Mouse (Mus musculus): ENCODE measurements at regions not wholly inside any gene's neighbourhood (a gene's known extent, or its start where the extent isn't known, plus 50 kb on each side); places are given as distances from the start of the nearest gene placed in this dataset.

- DNase-seq, result no peak
- intact Hi-C loops (cut with DNase I; ENCODE audit: low total_unique reads), result no loop called here
Observed at GRCm38 (mm10) chr4:140463296-140463695, 202.5 kb downstream of the Arhgef10l start.

- intact Hi-C loops (cut with DNase I; ENCODE audit: low total_unique reads), result no loop called here
- no peak for DNase-seq
Observed at GRCm38 (mm10) chr4:140461317-140461716, 204.5 kb downstream of the Arhgef10l start.

DNA sequence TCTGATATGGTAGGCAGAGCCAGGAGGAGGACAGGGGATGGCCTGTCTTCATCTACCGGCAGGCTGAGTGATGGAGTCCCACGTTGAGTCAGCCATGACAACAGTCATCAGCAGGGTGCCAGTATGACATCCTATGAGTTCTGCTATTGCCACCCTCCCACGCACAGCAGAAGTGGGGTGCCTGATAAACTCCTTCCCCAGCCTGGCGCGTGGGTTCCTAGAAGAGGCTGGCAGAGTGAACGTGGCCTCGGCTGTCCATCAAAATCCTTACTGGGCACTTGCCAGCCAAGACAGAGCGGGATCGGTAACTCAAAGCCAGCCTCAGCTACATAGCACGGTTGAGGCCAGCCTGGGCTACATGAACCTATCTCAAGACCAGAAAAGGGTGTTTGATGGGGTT, 202.5 kb upstream of the Igsf21 start:
- no peak for DNase-seq
- intact Hi-C loops (cut with DNase I; ENCODE audit: low total_unique reads), result no loop called here

- intact Hi-C loops (cut with DNase I; ENCODE audit: low total_unique reads), result no loop called here
Observed at GRCm38 (mm10) chr4:140446455-140446854, 199.9 kb upstream of the Igsf21 start.

DNA sequence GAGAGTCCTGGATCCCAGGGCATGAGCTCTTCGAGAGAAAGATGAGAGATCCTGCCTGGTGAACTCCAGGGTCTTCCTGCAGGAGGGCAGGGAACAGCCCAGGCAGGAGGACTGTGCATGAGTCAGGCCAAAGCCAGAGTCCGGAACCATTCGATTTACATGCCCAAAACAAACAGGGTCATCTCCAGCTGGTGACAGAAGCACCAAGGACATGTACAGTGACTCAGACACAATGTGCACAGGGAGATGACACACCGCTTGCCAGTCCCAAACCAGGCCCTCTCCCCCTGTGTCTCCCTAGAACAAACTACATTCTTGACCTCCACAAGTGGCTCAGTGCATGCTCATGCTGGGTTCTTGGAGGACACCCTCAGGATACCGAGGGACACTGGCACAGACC, 199.3 kb upstream of the Igsf21 start:
- intact Hi-C loops (cut with DNase I; ENCODE audit: low total_unique reads), result no loop called here
- no peak for DNase-seq

More at GRCm38 (mm10) chr4:140446455-140446854, 199.9 kb upstream of the Igsf21 start:
- DNase-seq, result no peak

GRCm38 (mm10) chr4:140443221-140443620, 196.6 kb upstream of the Igsf21 start:
- no peak for DNase-seq
- intact Hi-C loops (cut with DNase I; ENCODE audit: low total_unique reads), result no loop called here

- intact Hi-C loops (cut with DNase I; ENCODE audit: low total_unique reads), result no loop called here
- no peak for DNase-seq
Observed at GRCm38 (mm10) chr4:140441805-140442204, 195.2 kb upstream of the Igsf21 start.

GRCm38 (mm10) chr4:140439856-140440255, 193.3 kb upstream of the Igsf21 start:
- peak; percentile 25 for DNase-seq

DNA sequence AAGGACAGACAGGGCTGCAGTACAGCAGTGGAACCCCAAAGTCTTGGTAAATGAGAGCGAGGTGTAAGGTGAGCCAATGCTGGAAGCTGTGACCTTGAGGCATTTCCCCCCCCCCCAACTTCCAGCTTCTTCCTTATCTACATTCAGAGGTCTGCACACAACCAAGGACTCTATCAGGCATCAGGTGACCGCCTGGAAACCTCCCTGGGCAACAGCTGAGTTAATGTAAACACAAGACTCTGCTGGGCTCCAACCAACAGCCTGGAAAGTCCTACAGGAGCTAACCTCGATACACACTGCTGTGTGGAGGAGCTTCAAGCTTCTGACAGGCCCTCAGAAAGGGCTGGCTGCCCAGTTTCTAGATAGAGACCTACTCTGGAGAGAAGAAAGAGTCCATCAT, 189.4 kb upstream of the Igsf21 start:
- intact Hi-C loops (cut with DNase I; ENCODE audit: low total_unique reads), result no loop called here
- no peak for DNase-seq

More at GRCm38 (mm10) chr4:140439856-140440255, 193.3 kb upstream of the Igsf21 start:
- intact Hi-C loops (cut with DNase I; ENCODE audit: low total_unique reads), result no loop called here

GRCm38 (mm10) chr4:140433744-140434542, 187.4 kb upstream of the Igsf21 start:
- intact Hi-C loops (cut with DNase I; ENCODE audit: low total_unique reads), result no loop called here
- peak; percentile 22 for DNase-seq

DNA sequence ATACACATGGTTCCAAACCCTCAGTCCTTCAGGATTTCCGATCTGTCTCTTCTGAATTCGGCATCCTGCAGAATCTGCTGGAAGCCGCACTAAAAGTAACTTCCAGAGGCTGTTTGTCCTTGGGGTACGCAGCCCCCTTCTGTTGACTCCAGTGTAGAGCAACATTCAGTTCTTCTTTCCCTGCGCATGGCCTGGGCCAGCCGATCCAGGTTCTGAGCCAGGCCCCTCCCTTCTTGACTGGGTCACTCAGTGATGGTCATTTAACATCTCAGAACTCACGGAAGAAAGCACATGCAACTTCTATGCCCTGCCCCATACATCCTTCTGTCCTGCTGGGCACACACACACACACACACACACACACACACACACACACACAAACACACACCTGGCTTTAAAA, 185.5 kb upstream of the Igsf21 start:
- no peak for DNase-seq
- intact Hi-C loops (cut with DNase I; ENCODE audit: low total_unique reads), result no loop called here

DNA sequence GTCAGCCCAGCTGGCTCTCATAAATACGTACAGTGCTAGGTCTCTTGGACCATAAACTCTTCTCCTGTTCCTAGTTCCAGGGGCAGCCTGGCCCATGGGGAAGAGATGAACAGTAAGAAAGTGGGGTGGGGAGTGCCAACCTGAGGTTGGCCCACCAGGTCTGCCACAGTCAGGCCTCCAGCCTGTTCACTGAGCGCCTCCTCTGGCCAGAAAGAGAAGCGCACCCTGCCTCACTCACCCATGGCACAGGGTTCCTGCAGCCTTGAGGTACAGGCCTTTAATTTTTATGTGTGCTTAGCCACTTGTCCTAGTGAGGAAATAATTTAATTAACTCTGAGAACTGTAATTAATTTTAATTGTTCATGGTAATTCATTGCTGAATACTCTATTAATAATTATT, 180.5 kb upstream of the Igsf21 start:
- no peak for DNase-seq
- intact Hi-C loops (cut with DNase I; ENCODE audit: low total_unique reads), result no loop called here

DNA sequence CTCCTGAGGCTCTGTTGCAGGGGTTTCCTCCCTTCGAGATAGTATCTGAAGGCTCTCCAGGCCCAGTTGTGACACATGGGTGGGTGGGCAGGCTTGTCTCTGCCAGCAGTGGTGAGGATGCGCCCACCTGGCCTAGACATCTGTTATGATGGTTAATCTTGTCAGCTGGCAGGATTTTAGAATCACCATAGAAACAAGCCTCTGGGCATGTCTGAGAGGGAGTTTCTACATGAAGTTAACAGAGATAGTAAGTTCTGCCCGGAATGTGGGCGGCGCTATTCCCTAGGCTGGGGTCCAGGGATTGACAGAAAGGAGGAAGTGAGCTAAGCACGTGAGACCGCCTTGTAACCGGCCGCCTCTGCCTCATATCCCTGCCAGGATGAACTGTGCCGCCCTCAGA, 177.2 kb upstream of the Igsf21 start:
- intact Hi-C loops (cut with DNase I; ENCODE audit: low total_unique reads), result no loop called here
- no peak for DNase-seq

DNA sequence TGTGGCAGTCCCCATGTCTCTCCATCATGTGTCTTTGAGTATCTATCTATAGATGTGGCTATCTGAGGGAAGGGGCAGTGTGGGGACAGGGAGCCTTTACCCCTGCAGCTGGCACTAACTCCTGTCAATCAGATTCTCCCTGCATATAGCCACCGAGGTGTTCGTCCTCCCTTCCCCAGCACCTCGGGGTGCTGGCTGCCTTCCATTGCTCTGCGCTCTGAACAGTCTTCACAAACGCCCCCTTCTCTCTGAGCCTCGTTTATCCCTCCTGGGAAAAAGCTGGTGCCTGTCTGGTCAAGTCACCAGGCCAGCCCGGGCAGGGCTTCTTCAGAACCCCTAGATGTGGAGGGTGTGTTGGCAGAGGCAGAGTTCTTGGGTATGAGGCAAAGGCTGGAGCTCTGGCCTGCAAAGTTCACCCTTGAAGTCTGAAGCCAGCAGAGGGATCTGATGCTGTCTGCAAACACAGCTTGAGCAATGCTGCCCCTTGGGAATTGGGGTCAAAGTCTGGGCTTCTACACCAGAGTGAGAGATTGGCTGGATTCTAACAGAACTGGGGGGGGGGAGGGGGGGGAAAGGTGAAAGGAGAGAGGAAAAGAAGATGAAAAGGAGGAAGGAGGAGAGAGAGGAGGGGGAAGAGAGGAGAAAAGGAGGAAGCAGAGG, 175.5 kb upstream of the Igsf21 start:
- intact Hi-C loops (cut with DNase I; ENCODE audit: low total_unique reads), result no loop called here
- DNase-seq, result peak; percentile 28

GRCm38 (mm10) chr4:140419720-140420412, 173.3 kb upstream of the Igsf21 start:
- intact Hi-C loops (cut with DNase I; ENCODE audit: low total_unique reads), result no loop called here
- no peak for DNase-seq

DNA sequence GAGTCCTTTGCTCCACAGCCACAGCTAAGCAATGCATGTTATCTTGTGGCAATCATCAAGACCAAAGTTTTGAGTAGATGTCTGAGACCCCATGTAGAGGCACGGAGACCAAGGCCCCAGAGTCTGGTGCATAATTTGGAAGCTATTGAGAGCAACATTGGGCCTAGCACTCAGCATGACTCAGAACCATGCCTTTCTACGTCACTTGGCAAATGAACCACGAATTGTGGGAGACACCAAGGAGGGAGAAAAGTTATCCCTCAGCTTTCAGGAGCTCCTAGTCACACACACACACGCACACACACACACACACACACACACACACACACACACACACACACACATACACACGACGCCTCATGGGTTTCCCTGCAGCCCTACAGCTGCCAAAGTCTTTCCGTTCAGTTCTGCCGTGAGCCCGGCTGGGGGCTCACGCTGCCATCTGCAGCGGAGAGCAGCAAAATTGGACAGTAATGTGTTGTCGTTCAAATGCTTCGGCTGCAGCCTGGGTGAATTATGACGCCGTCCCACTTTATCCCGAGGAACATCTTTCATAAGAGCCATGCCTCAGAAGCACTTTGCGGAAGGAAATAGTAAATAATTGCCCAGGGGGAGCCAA, 165.8 kb upstream of the Igsf21 start:
- intact Hi-C loops (cut with DNase I; ENCODE audit: low total_unique reads), result no loop called here
- no peak for DNase-seq

DNA sequence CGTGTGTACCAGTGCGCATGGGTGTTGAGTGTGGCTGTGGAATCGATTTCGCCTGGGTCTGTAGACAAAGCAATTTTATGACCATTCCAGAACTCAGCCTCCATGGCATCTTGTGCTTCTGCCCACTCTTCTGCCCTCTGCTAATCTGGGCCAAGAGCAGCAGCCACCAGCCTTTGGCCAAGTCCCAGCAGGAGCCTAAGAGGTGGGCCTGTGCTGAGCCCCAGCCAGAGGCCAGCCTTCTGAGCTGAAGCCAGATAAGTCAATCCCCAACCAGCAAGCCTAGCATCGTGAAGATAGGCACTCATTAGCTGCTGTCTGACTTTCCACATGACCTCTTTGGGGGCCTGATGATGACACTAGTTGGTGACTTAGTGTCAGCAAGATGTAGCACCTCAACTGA, 161.9 kb upstream of the Igsf21 start:
- intact Hi-C loops (cut with DNase I; ENCODE audit: low total_unique reads), result no loop called here
- DNase-seq, result no peak

- intact Hi-C loops (cut with DNase I; ENCODE audit: low total_unique reads), result no loop called here
Observed at GRCm38 (mm10) chr4:140406913-140407312, 160.3 kb upstream of the Igsf21 start.

DNA sequence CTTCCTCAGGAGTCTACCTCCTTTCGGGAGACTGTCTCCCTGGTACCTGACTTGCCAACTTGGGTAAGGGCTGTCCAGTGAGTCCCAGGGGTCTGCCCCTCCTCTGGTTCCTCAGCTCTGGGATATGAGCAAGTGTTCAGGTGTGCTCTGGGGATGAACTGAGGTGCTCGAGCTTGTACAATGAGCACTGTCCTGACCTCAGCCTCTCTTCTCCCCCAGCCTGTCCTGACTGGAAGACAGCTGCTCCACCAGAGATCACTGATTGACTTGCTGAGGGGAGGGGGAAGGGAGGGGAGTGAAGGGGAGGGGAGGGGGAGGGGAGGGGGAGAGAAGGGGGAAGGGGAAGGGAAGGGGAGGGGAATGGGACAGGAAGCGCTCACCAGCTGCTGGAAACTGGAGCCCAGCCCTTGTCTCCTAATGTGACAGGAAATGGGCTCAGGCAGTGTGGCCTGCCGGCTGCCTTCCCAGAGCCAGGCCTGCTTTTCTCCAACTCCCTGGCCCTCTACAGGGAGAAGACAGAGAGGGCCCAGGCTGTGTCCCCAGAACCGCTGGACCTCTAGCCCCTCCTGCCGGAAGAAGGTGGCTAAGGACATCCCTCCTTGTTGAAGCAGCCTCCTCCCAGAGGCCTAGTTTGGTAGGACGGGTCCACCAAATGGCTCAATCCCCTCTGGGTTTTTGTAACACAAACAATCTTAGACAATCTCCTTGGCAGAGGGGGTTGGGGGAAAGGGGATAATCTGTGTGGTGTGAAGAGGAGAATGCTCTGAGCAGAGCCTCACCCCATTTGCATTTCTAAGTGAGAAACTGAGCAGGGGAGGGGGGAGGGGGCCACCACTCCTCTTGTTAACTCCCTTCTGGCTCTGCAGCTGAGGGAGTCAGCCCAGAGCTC, 159.7 kb upstream of the Igsf21 start:
- intact Hi-C loops (cut with DNase I; ENCODE audit: low total_unique reads), result no loop called here
- DNase-seq, result peak; percentile 21

More at GRCm38 (mm10) chr4:140406913-140407312, 160.3 kb upstream of the Igsf21 start:
- no peak for DNase-seq

All from gastrocnemius, postnatal 14 days (tissue).